In genomic region chr7:44521710-44522109, GRCm38 (mm10) we compare ENCODE assay signal across 8 mouse cellular contexts. TPM values are rescaled to one million over a fixed set of nuclear protein-coding genes. Genes with fewer than 3 reads are reported as not detected.
DNase-seq lines count a peak whose midpoint lies in the region; ATAC-seq and TF ChIP-seq lines count a peak whose summit lies in the region.

No protein-coding gene starts in this region.

- intact Hi-C loops in heart, postnatal 25 days (cut with DNase I): loop anchor here (1.0 to 2.0 kb wide), 2 partner anchors 23 to 39 kb away; no protein-coding TSS in a partner anchor

- H3K4me2 ChIP-seq in stomach, embryonic 15.5 days: peak overlapping the region; percentile 29

- H3K4me1 ChIP-seq in embryonic fibroblast, embryonic 13.5 days (ENCODE audit: control insufficient read depth, insufficient read depth, low read length): 0 out of 2 replicates have a peak, but pooled peaks cover 5% of the 10 kb centered on the region
- H3K4me1 ChIP-seq in hindbrain, embryonic 10.5 days (replicated peaks): peaks cover 21% of the 10 kb centered on the region
- peaks cover 14% of the 10 kb centered on the region for H3K4me1 ChIP-seq in limb, embryonic 10.5 days
- H3K4me1 ChIP-seq in midbrain, embryonic 10.5 days: peaks cover 22% of the 10 kb centered on the region
- H3K4me1 ChIP-seq in stomach, embryonic 15.5 days: peaks cover 11% of the 10 kb centered on the region

- no peak overlapping the region for H3K4me3 ChIP-seq in embryonic fibroblast, embryonic 13.5 days (ENCODE audit: insufficient read depth, low read length)
- H3K4me3 ChIP-seq in hindbrain, embryonic 10.5 days: peak overlapping the region; percentile 34
- peak overlapping the region; percentile 29 for H3K4me3 ChIP-seq in limb, embryonic 10.5 days
- H3K4me3 ChIP-seq in midbrain, embryonic 10.5 days: peak overlapping the region; percentile 36
- no peak overlapping the region for H3K4me3 ChIP-seq in stomach, embryonic 15.5 days (replicated peaks)

- peaks cover 63% of the 10 kb centered on the region for H3K27me3 ChIP-seq in hindbrain, embryonic 10.5 days (ENCODE audit: insufficient read depth, poor library complexity, severe bottlenecking)
- peaks cover 70% of the 10 kb centered on the region for H3K27me3 ChIP-seq in limb, embryonic 10.5 days (ENCODE audit: low read depth, poor library complexity, severe bottlenecking)
- H3K27me3 ChIP-seq in midbrain, embryonic 10.5 days (ENCODE audit: low read depth, poor library complexity, severe bottlenecking): peaks cover 63% of the 10 kb centered on the region
- peaks cover 23% of the 10 kb centered on the region; the same call in 1 of the 2 replicates for H3K27me3 ChIP-seq in stomach, embryonic 15.5 days (replicated peaks)

- no peak overlapping the region for H3K9ac ChIP-seq in stomach, embryonic 15.5 days

- H3K9me3 ChIP-seq in hindbrain, embryonic 10.5 days: peaks cover 7% of the 10 kb centered on the region; the same call in 1 of the 2 replicates
- no peaks in the 10 kb centered on the region for H3K9me3 ChIP-seq in limb, embryonic 10.5 days (replicated peaks)
- no peaks in the 10 kb centered on the region for H3K9me3 ChIP-seq in midbrain, embryonic 10.5 days (replicated peaks)
- H3K9me3 ChIP-seq in stomach, embryonic 15.5 days: no peaks in the 10 kb centered on the region

- no peak for TF ChIP-seq POLR2A in embryonic fibroblast, embryonic 13.5 days (IDR thresholded peaks at IDR 0.05; ENCODE audit: low read depth, low read length)

- peak; percentile 36; the same call in 1 of the 2 replicates for TF ChIP-seq CTCF in embryonic fibroblast, embryonic 13.5 days (IDR thresholded peaks at IDR 0.05; ENCODE audit: borderline replicate concordance, insufficient read depth, low read length)

- ATAC-seq in stomach, embryonic 15.5 days (ENCODE audit: insufficient read depth, low FRiP score, low read depth): no peak

- 2% methylated on average over 20 of the region's 20 CpGs for WGBS in hindbrain, embryonic 10.5 days
- 3% methylated on average over 20 of the region's 20 CpGs for WGBS in limb, embryonic 10.5 days
- WGBS in midbrain, embryonic 10.5 days: 2% methylated on average over 20 of the region's 20 CpGs
- WGBS in stomach, embryonic 15.5 days: 4% methylated on average over 20 of the region's 20 CpGs

- DNase-seq in heart, adult 18-20 months: peak; percentile 46 to 72
- no peak for DNase-seq in heart, postnatal 25 days (ENCODE audit: low spot score)
- DNase-seq in adrenal gland, postnatal 14 days: peak; percentile 75
- peak; percentile 69 for DNase-seq in hindbrain, embryonic 10.5 days (ENCODE audit: low spot score)
- DNase-seq in limb, embryonic 10.5 days (ENCODE audit: low spot score): peak; percentile 69
- DNase-seq in midbrain, embryonic 10.5 days (ENCODE audit: low spot score): peak; percentile 67

- no peak overlapping the region for H3K27ac ChIP-seq in embryonic fibroblast, embryonic 13.5 days (ENCODE audit: insufficient read depth, low read length)
- no peak overlapping the region for H3K27ac ChIP-seq in hindbrain, embryonic 10.5 days
- H3K27ac ChIP-seq in limb, embryonic 10.5 days: no peak overlapping the region
- no peak overlapping the region for H3K27ac ChIP-seq in midbrain, embryonic 10.5 days (replicated peaks)
- H3K27ac ChIP-seq in stomach, embryonic 15.5 days: no peak overlapping the region

- H3K36me3 ChIP-seq in hindbrain, embryonic 10.5 days: no peaks in the 10 kb centered on the region
- no peaks in the 10 kb centered on the region for H3K36me3 ChIP-seq in limb, embryonic 10.5 days
- H3K36me3 ChIP-seq in midbrain, embryonic 10.5 days: no peaks in the 10 kb centered on the region
- no peaks in the 10 kb centered on the region for H3K36me3 ChIP-seq in stomach, embryonic 15.5 days

RNA-seq across cellular contexts. Expression of gene Mybpc2, which starts 2.7 kb away (rescaled TPM):
- total RNA-seq in heart, adult 18-20 months (2021): 10 to 100 TPM; 10.2 to 10.8 TPM
- 10 to 100 TPM; 16.0 to 22.8 TPM for total RNA-seq in heart, postnatal 25 days (2021)
- total RNA-seq in adrenal gland, postnatal 14 days (2021): 0.26 and 0.38 TPM in 2 replicates
- not detected in 2 replicates for polyA plus RNA-seq in embryonic fibroblast, embryonic 13.5 days (2011; ENCODE audit: insufficient read length, low read depth, missing spikeins)
- polyA plus RNA-seq in hindbrain, embryonic 10.5 days (2016; fragmentation: Nextera tagmentation; extraction: Ambion mirVana): 0.10 and 0.12 TPM in 2 replicates
- polyA plus RNA-seq in limb, embryonic 10.5 days (2016; fragmentation: Nextera tagmentation; extraction: Ambion mirVana): 0.05 and 0.11 TPM in 2 replicates
- polyA plus RNA-seq in midbrain, embryonic 10.5 days (2016; fragmentation: Nextera tagmentation; extraction: Ambion mirVana): 0.05 and 0.20 TPM in 2 replicates
- polyA plus RNA-seq in stomach, embryonic 15.5 days (2015; fragmentation: Nextera tagmentation; extraction: Ambion mirVana): 0.27 and 0.32 TPM in 2 replicates

RNA-seq across cellular contexts. Expression of gene Spib, which starts 10.2 kb away (rescaled TPM):
- total RNA-seq in heart, adult 18-20 months (2021): 1 to 10 TPM in 1 of 2 experiments, under 1 TPM in 1; 0.37 to 4.8 TPM
- total RNA-seq in heart, postnatal 25 days (2021): under 1 TPM; 0.18 to 0.53 TPM
- 3.4 and 15.4 TPM in 2 replicates for total RNA-seq in adrenal gland, postnatal 14 days (2021)
- polyA plus RNA-seq in embryonic fibroblast, embryonic 13.5 days (2011; ENCODE audit: insufficient read length, low read depth, missing spikeins): not detected in 2 replicates
- polyA plus RNA-seq in hindbrain, embryonic 10.5 days (2016; fragmentation: Nextera tagmentation; extraction: Ambion mirVana): 0.09 TPM in 1 of 2 replicates, not detected in the other
- 0.20 TPM in 1 of 2 replicates, not detected in the other for polyA plus RNA-seq in limb, embryonic 10.5 days (2016; fragmentation: Nextera tagmentation; extraction: Ambion mirVana)
- not detected in 2 replicates for polyA plus RNA-seq in midbrain, embryonic 10.5 days (2016; fragmentation: Nextera tagmentation; extraction: Ambion mirVana)
- polyA plus RNA-seq in stomach, embryonic 15.5 days (2015; fragmentation: Nextera tagmentation; extraction: Ambion mirVana): 0.40 and 0.42 TPM in 2 replicates

RNA-seq across cellular contexts. Expression of gene Fam71e1, which starts 25.3 kb away (rescaled TPM):
- 1 to 10 TPM; 1.6 to 4.3 TPM for total RNA-seq in heart, adult 18-20 months (2021)
- total RNA-seq in heart, postnatal 25 days (2021): 1 to 10 TPM; 3.7 to 4.0 TPM
- total RNA-seq in adrenal gland, postnatal 14 days (2021): 7.8 and 10.9 TPM in 2 replicates
- polyA plus RNA-seq in embryonic fibroblast, embryonic 13.5 days (2011; ENCODE audit: insufficient read length, low read depth, missing spikeins): 2.7 and 4.4 TPM in 2 replicates
- 17.1 and 20.5 TPM in 2 replicates for polyA plus RNA-seq in hindbrain, embryonic 10.5 days (2016; fragmentation: Nextera tagmentation; extraction: Ambion mirVana)
- 10.6 and 16.5 TPM in 2 replicates for polyA plus RNA-seq in limb, embryonic 10.5 days (2016; fragmentation: Nextera tagmentation; extraction: Ambion mirVana)
- polyA plus RNA-seq in midbrain, embryonic 10.5 days (2016; fragmentation: Nextera tagmentation; extraction: Ambion mirVana): 20.5 and 27.6 TPM in 2 replicates
- 9.1 and 12.3 TPM in 2 replicates for polyA plus RNA-seq in stomach, embryonic 15.5 days (2015; fragmentation: Nextera tagmentation; extraction: Ambion mirVana)

RNA-seq across cellular contexts. Expression of gene Emc10, which starts 25.4 kb away (rescaled TPM):
- total RNA-seq in heart, adult 18-20 months (2021): 10 to 100 TPM; 79.6 to 85.6 TPM
- 10 to 100 TPM; 96.9 to 99.6 TPM for total RNA-seq in heart, postnatal 25 days (2021)
- 81.5 and 85.9 TPM in 2 replicates for total RNA-seq in adrenal gland, postnatal 14 days (2021)
- 100 and 111 TPM in 2 replicates for polyA plus RNA-seq in embryonic fibroblast, embryonic 13.5 days (2011; ENCODE audit: insufficient read length, low read depth, missing spikeins)
- polyA plus RNA-seq in hindbrain, embryonic 10.5 days (2016; fragmentation: Nextera tagmentation; extraction: Ambion mirVana): 102 and 122 TPM in 2 replicates
- 78.6 and 91.4 TPM in 2 replicates for polyA plus RNA-seq in limb, embryonic 10.5 days (2016; fragmentation: Nextera tagmentation; extraction: Ambion mirVana)
- 104 and 108 TPM in 2 replicates for polyA plus RNA-seq in midbrain, embryonic 10.5 days (2016; fragmentation: Nextera tagmentation; extraction: Ambion mirVana)
- 98.8 and 106 TPM in 2 replicates for polyA plus RNA-seq in stomach, embryonic 15.5 days (2015; fragmentation: Nextera tagmentation; extraction: Ambion mirVana)

RNA-seq across cellular contexts. Expression of gene Pold1, which starts 26.9 kb away (rescaled TPM):
- 10 to 100 TPM; 12.6 to 16.2 TPM for total RNA-seq in heart, adult 18-20 months (2021)
- 10 to 100 TPM; 12.5 to 12.8 TPM for total RNA-seq in heart, postnatal 25 days (2021)
- total RNA-seq in adrenal gland, postnatal 14 days (2021): 17.5 and 28.0 TPM in 2 replicates
- 21.1 and 23.7 TPM in 2 replicates for polyA plus RNA-seq in embryonic fibroblast, embryonic 13.5 days (2011; ENCODE audit: insufficient read length, low read depth, missing spikeins)
- polyA plus RNA-seq in hindbrain, embryonic 10.5 days (2016; fragmentation: Nextera tagmentation; extraction: Ambion mirVana): 133 and 161 TPM in 2 replicates
- 175 and 184 TPM in 2 replicates for polyA plus RNA-seq in limb, embryonic 10.5 days (2016; fragmentation: Nextera tagmentation; extraction: Ambion mirVana)
- polyA plus RNA-seq in midbrain, embryonic 10.5 days (2016; fragmentation: Nextera tagmentation; extraction: Ambion mirVana): 168 and 179 TPM in 2 replicates
- polyA plus RNA-seq in stomach, embryonic 15.5 days (2015; fragmentation: Nextera tagmentation; extraction: Ambion mirVana): 69.8 and 75.6 TPM in 2 replicates

Comparison
In these comparisons a context has a peak if more than half of its experiments do, and no peak if none do; other contexts are left out.
1. H3K4me3 ChIP-seq: peak in hindbrain, embryonic 10.5 days (single experiment), limb, embryonic 10.5 days (single experiment) and midbrain, embryonic 10.5 days (single experiment); none in embryonic fibroblast, embryonic 13.5 days (single experiment) and stomach, embryonic 15.5 days (single experiment).